Mouse (Mus musculus) fibroblast of lung, adult 2 months (primary cell): Measurements from ENCODE around the gene Vegfa.

Source experiments
- DNase-seq: peaks from one replicate; pipeline ENCODE4 v3.0.0-alpha.2; 2011; ENCODE audit warnings: low read depth

The Vegfa gene

DNA sequence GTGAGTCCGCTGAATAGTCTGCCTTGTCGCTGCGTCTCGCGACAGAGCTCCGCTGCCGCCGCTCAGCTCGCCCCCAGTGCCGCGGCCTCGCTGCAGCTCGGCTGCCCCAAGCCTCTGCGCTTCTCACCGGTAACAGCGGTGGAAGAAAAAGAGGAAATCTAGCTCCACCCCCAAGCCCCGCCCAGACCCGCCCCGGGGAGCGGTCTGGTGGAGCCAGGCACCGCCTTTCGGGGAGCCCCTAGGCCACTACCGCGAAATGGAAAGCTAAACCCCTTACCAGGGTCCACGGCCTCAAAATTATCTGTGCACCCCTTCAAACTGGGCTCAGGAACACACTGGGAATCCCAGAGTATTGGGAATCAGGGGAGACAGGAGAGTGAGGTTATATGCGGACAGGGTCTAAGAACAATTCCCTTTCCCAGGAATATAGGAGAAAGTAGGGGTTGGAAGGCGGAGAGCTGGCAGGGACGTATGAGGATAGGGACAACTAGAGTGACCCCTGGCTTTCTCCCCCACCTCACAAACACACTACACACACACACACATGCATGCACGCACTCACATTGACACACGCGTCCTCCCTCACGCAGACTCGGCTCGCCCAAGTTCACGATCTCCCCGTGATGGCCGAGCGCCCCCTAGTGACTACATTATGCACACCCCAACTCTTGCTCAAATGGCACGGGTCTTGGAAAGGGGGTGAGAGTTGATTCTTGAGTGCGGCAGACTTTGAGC, at the start of gene Vegfa:
TSS of gene Vegfa (minus strand) at position 113 of the 735 bp plus-strand sequence.
- DNase-seq: peak; percentile 74

DNA sequence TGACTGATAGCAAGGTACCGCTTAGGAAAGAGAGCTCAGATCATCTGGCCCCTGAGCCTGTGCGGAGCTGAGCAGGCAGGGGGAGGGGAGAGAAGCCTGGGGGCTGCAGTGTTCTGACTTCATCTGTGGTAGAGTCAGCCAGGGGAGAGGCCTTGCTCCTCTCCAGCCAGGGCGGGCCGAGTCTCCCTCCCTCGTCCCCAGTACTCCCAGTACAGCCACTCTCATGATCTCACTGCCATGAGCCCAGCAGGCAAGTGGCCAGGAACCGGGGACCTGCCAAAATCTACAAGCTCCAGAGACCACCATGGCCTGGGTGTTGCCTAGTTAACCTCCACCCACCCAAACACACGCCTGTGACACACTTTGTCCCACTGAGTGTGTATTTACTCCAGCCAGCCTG, 49.5 kb upstream of the Vegfa start:
- no peak for DNase-seq

DNA sequence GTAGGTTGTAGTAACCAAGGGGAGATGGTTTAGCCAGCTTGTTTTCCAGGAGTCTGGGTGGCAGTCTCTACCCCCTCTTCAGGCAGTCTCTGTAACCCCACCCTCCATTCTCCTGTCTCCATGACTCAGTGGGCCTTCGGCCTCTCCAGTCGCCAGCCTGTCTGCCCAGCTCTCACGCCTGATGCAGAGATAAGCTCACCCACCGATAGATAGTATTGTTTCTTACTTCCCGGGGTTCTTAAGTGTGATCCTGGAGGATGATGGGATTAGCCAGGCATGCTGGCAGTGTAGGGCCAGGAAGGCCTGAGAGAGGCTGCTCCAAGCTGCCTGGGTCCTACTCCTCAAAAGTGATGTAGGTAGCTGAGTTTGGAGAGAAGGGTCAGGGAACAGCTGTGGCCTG, 48.9 kb upstream of the Vegfa start:
- DNase-seq: no peak

DNA sequence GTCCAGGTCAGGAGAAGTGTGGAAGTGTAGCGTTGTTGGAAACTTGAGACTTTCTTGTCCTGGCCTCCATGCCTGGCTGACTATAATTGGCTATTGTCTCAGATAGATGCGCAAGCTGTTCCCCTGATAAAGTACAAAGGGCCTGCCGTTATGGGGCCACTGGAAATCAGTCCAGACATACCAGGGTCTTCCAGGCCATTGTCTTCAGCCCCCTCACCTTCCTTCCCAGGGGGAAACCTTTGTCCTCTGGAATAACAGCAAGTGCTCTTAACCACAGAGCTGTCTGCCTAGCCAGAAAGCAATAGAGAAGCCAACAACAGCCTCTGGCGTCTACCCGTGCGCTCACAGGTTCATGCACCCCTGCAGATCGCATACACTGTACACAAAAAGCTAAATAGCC, 48.2 kb upstream of the Vegfa start:
- no peak for DNase-seq

DNA sequence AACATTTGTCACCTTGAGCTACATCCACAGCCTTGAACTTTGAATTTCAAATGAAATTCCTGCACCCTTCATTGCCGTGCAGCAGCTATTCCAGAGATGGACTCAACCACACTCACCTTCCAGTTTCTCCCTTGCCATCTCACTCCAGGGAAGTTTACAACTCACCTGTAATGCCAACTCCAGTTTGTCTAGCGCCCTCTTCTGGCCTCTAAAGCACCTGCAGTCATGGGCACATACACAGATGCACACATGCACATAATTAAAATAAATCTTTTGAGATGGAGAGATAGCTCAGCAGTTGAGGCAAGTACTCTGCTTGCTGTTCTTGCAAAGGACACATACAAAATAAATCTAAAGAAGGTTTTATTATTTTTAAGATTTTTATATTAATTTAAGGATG, 46.9 kb upstream of the Vegfa start:
- DNase-seq: no peak

DNA sequence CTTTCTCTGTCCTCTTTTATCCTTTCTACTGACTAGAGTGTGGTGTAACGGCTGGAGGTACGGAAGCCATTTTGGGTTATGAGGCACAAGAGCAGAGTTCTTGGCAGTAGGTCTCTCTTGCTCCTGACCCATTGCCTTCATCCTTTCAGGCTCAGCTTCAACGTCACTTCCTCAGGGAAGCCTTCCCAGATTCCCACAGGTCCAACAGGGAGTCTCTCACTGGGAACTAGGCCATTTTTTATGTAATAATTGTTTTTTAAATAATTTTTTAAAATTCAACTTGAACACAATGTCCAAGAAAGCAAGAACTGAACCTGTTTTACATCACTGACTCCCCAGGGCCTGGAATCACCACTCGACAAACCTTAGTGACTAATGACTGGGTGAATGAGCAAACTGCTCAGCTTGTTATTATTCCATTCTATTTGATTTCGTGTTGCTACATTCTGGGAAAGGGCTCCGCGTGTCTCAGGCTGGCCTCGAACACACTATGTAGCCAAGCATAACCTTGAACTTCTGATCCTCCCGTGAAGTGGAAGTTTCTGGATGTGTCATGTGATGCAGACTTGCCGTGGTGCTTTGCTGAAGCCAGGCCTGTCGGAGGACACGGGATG, 45.9 kb upstream of the Vegfa start:
- DNase-seq: no peak

DNA sequence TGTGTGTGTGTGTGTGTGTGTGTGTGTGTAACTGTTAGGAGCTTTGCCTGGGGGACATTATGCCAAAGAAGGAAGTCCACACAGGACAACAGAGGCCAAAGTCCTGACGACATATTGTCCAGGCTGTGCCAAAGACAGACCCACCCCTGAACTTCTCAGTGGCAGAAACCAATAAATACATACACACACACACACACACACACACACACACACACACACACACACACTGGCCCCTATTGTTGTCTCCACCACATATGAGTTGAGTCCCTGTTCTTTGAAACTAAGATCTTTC, 44.0 kb upstream of the Vegfa start:
- DNase-seq: no peak

DNA sequence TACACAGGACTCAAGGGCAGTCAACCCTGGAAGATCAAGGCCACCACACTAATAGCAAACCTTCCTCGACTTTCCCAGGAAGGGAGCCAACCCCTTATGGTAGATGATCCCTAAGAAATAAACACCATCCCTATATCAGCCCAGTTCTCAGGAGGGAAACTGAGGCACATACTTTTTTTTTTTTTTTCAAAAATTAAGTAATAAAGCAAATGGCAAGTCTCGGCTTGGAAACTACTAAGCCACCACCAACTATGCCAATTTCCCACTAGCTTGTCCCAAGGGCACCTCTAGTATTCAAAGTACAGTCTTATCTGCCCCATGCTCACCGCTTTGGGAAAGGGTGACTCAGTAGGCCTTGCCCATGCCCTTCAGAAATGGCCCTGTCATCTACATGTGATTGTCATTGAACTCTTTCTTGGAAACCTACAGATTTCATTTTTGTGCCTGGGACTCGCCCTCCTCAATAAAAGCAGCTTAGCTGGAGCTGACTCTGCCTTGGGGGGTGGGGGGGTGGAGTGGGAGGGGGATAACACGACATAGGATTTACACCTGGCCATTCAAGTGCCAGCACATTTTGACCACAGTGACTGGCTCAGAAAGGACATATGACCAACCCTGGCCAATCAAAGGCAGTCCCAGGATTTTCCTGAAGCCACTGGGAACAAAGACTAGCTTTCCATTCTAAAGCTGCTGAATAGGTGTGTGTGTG, 43.5 kb upstream of the Vegfa start:
- no peak for DNase-seq

DNA sequence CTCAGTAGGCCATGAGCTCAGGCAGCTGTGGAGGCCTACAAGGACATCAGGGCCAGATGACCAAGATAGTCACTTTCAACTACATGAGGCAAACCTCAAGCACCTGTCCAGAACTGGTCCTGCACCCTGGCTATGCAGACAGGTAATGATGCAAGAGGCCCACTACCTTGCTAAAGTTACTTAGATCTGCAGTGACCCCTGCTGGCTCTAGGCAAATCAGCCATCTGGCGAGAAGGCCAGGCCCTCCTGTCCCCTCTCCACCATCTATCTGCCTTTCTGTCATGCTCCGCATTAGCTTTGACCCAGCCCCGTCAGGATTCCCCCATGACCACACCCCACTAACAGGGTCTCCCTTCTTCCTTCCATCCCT, 42.9 kb upstream of the Vegfa start:
- DNase-seq: no peak

DNA sequence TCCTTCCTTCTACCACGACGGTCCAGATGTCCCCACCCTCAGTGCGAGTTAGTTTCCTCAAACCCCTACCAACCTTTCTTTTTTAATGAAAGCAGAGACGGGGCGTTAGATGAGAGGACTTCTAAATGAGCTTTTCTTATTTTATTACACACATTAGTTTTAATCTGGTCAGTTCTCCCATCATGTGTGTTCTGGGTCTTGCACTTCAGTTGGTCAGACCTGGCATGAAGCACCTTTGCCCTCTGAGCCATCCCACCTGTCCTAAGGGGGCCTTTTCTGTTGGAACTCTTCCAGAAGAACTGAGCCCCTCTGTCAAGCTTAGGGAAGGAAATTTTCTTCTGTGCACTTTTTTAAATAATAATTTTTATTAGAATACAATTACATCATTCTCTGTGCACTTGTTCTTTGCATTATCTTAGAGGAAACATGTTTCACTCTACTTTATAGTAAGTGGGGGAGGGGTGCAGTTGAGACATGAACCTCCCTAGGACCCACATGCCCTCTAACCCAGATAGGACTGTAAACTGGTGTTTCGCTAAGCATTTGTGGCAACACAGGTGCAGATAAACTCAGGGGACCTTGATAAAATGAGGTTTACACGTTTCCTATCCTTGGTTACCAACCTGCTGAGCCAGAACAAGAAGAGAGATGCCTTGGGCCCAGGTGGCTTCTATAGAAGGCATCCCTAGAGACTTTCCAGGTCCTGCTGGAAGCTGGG, 42.4 kb upstream of the Vegfa start:
- no peak for DNase-seq

DNA sequence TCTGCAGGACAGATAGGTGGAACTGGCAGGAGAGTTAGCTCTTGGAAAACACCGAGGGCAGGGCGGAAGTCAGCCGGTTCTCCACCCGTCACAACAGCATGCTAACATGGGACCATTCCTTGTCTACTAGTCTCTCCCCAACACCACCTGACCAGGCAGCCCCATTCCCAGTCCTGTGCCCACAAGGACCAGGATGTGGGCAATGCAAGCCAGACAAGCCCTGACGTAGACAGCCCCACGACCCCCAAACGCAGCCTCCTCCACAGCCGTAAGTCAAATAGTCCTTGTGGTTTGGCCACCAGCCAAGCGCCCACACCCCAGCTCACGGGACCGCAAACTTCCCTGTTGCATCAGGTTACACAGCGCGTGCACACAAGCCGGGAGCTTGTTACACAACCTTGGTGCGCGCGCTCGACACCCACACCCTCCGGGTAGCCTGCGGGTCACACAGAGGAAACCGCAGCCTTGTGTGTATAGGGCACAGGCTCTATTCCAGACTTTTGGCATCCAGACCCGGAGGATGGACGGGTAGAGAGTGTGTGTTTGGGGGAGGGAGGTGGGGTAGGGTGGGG, 41.6 kb upstream of the Vegfa start:
- DNase-seq: peak; percentile 90

DNA sequence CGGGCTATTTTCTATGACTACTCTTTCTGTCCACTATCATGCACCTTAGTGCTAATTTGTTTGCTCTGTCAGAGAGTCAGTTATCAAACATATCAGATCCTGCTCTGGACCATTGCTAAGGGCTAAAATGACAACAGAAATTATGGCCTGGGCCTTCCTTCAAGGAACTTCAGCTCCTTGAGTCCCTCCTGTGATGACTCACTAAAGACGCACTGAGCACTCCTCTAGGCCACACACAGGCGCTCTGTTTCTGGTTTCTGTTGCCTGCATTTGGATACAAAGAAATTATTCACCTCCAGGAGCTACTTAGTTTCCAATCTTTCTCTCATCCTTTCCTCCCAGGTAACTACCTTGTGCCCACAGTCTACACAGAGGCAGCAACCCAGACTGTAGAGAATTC, 39.4 kb upstream of the Vegfa start:
- DNase-seq: no peak

DNA sequence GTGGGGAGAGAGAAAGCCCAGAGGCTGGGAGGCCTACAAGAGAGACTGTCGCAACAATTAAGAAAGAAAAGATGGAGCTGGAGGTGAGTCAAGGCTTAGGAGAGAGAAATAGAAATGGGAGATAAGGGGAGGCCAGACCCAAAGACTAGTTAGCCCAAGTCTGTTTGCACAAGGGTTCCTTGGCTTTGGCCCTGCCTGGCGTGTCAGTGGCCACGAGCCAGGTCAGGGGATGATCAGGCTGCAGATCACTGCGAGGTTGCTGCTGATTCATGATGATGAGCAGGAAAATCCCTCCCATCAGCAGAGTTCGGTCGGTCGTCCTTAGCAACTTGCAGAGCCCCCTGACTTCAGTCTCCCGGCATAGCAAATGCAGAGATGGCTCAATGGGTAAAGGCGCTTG, 37.9 kb upstream of the Vegfa start:
- DNase-seq: no peak

DNA sequence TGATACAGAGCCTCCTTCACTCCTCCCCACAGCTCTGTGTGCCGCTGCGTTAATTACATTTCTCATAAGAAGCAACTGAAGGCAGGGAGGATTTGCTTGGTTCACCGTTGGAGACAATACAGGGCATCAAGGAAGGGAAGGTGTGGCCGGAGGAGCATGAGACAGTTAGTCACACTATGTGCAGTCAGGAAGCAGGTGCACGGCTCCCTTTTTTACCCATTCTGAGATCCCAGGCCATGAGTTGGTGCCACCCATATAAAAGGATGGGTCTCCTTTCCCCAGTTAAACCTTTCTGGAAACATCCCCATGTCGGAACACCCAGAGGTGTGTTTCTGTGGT, 31.8 kb upstream of the Vegfa start:
- no peak for DNase-seq

DNA sequence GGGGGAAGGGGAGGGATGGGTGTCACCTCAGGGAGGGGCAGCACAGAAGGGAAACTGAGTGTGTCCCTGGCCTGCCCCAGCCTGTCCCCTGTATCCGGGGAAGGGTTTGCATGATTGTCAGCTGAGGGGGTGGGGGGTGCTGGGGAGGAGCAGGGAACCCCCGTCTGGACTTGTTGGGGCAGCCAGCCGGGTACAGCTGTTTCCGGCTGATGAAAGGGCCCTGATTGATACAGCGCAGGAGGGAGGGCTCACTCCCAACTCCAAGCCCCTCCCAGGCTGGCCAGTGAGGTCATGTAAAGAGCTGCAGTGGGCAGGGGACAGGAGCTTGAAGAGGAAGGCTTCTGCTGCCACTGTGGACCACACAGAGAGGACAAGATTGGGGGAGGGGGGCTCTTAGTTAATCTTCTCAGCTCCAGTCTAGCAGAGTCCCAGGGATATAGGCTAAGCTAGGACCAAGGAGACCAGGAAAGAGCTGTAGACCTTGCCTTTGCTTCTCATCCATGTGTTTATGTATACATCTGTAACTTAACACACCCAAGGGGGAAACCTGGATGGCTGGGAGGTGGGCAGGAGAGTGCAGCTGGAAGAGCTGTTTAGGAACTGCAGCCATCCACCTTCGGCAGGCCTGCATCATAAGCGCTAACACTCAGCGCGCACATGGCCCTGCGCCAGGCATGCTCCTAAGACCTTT, 31.3 kb upstream of the Vegfa start:
- DNase-seq: no peak

DNA sequence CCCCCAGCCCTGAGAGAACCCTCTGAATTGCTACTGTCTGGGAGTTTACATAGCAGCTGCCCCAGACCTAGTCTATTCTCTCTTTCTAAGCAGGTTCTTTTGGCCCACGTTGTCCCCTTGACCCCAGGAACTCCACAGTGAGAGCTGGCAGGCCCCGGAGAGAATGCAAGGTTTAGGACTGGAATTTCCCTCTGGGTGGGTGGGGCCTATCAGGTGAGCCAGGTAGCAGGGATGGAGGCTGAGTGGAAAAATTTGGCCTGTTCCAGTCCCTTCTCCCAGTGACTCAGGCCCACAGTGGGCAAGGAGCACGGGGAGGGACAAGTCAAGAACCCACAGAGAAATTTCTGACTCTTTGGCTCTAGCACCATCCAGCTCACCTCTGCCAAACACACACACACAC, 28.1 kb upstream of the Vegfa start:
- DNase-seq: no peak

DNA sequence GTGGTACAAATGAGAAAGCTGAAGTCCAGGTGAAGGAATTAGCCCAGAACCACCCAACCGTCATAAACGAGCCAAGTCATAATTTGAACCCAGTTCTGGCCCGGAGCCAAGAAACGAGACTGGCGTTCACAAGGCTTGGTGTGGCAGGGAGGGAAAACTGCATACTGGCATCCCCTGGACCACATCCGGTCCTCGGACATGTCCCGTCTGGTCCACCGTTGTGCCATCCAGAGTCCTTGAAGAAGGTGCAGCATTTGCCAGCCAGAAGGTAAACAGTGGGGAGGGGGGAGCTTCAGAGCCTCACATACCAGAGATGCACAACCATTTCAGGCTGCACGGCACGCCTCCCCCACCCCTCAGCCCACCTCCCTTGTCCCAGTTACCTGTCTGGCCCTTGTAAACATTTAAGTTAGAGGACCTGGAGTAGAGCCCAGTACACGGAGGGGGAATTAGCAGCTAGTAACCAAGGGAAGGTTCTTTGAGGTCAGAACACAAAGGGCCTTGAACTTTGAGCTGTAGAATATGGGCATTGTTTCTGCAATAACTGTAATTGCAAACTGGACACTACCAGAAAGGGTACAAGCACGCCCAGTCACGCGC, 27.2 kb upstream of the Vegfa start:
- no peak for DNase-seq

DNA sequence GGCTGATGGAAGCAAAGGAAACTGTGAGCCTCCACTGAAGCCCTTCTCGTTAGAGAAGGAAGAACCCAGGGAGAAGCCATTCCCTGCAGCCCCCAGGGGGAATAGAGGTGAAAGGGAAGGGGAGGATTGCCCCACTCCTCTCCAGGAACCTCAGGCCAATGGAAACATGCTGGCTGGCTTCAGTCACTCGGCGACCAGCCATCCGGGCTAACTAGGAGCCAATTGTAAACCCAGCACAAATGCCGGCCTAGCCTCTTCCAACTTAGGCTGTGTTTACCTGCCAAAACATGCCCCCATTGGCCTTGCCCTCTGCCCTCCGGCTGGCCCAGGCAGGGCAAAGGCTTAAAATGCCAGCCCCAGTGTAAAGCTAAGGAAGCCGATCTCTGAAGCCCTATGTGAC, 24.1 kb upstream of the Vegfa start:
- DNase-seq: no peak

DNA sequence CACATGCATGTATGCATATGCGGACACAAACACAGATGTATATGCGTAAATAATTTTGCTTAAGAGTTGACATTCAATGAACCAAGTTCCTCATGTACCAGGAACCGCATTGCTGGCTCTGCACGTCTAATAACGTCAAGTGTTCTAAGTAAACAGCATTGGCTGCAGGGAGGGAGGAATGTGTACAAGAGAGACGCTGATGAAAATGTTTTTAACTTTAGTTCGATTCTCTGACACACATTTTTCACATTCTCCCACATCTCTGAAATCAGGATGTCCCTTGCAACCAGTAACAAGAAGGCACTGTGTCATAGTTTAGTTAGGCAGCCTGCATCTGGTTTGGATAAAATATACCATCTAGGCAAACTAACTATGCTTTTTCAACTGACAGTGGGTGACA, 23.6 kb upstream of the Vegfa start:
- DNase-seq: no peak

DNA sequence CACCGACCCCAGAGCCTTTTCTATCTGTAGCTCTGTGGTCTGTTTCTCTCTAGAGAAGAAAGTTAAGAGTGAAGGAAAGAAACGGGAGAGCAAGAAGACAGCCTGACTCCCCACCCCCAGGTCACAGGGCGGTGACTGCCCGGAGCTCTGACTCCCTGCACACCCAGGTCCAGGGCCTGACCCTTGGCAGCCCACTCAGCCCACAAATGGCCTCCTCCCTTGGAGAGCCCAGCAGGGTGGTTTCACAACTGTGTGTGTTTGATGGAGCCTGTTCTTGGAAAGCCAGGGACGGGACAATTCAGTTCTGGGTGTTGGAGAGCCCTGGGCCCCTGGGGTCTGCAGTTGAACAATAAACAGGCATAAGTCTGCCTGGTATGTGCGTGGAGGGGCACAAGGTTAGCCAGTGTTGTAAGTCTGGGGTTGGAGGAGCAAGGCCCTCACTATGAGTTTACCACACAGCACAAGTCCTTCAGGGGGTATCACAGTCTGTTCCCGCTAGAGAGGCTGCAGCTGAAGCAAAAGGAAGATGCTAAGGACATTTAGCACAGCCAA, 21.2 kb upstream of the Vegfa start:
- DNase-seq: no peak

DNA sequence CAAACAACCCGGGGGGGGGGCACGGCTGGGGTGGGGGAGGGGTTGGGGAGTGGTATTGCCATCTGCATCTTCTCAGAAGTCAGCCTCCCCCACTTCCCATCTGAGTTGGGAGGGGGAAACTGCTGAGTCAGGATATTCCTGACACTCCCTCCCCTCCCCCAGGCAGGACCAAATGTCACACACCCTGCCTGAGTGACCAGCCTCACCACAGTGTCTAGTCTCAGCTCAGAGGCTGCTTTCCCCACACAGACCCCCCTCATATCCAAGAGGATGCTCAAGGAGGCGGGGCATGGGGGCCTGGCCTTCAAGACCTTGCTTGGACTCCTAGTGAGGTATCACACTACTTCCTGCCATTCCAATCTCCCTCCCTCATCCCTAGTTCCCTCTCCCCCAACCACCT, 20.0 kb upstream of the Vegfa start:
- DNase-seq: no peak

DNA sequence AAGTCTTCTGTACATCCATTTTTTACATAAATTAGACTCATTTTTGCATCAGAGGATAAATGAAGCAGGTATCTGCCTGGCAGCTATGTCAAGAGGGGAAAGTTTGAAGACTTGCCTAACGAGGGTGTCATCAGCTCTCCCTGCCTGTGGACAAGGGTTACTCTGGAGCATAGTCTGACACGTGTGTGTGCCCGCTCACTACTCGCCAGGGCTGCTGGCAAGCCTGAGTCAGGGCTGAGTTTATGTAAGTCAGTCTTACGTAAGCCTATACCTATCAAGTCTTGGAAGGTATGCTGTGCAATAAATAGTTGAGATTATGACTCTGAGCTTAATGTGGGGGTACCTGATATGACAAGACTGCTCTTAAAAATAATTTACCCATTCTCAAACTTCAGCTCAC, 19.2 kb upstream of the Vegfa start:
- DNase-seq: no peak
